Mouse (Mus musculus) CH12.LX (cell line): Measurements from ENCODE around the gene Smarcd1. TPM values are rescaled to one million over a fixed set of nuclear protein-coding genes. Genes with fewer than 3 reads are reported as not detected.

Experiments used
- DNase-seq: peaks from one replicate; pipeline ENCODE4 v3.0.0-alpha.2; 2013; ENCODE audit errors: extremely low read depth
- H3K27ac ChIP-seq: 2 replicates; pipeline ENCODE4 v1.5.1; 2012; ENCODE audit warnings: low read depth, mild to moderate bottlenecking, control low read depth, moderate library complexity; ENCODE audit not compliant: insufficient read depth
- H3K27me3 ChIP-seq: replicated peaks from 2 replicates; pipeline ENCODE3; 2012; ENCODE audit warnings: inconsistent platforms
- H3K36me3 ChIP-seq, 2 experiments: replicated peaks in 1 of 2; 2 replicates each; pipeline versions ENCODE3 to v1.6.1; 2012; ENCODE audit warnings: inconsistent platforms in 1 of 2, low read length in 1 of 2, mild to moderate bottlenecking in 1 of 2, mixed read lengths in 1 of 2, moderate library complexity in 1 of 2; ENCODE audit not compliant: control insufficient read depth in 1 of 2, insufficient read depth in 1 of 2
- H3K4me1 ChIP-seq, 2 experiments: 2 replicates each; pipeline ENCODE4 v1.6.1; 2012; ENCODE audit warnings: inconsistent platforms in 1 of 2, moderate library complexity in 1 of 2; ENCODE audit not compliant: insufficient read depth in 2 of 2, control insufficient read depth in 1 of 2
- H3K4me2 ChIP-seq: 2 replicates; pipeline ENCODE4 v1.6.1; 2012; ENCODE audit warnings: low read depth, mild to moderate bottlenecking, control low read depth; ENCODE audit not compliant: poor library complexity, insufficient read depth, severe bottlenecking
- H3K4me3 ChIP-seq, 3 experiments: fragments of 150-350 bp in 1 of 3; sonication (generic) in 1 of 3; replicated peaks in 1 of 3; 2 replicates each; pipeline versions ENCODE3 to v1.5.1; 2011 to 2012; ENCODE audit warnings: low read depth in 2 of 3, low read length in 2 of 3, mild to moderate bottlenecking in 2 of 3, moderate library complexity in 2 of 3, control low read depth in 1 of 3, improper control_type of control experiment in 1 of 3, inconsistent platforms in 1 of 3, mixed read lengths in 1 of 3; ENCODE audit not compliant: poor library complexity in 1 of 3
- H3K79me2 ChIP-seq: replicated peaks from 2 replicates; pipeline ENCODE4 v1.6.1; 2012; ENCODE audit warnings: mild to moderate bottlenecking, moderate library complexity; ENCODE audit not compliant: control insufficient read depth, poor library complexity, insufficient read depth, severe bottlenecking; ENCODE audit errors: extremely low read depth
- H3K9ac ChIP-seq: 2 replicates; pipeline ENCODE4 v1.6.1; 2012; ENCODE audit warnings: low read depth, mild to moderate bottlenecking, control low read depth, moderate library complexity; ENCODE audit not compliant: insufficient read depth
- H3K9me3 ChIP-seq: replicated peaks from 2 replicates; pipeline ENCODE3; 2012; ENCODE audit warnings: low read length, inconsistent platforms, mixed read lengths
- BHLHE40 ChIP-seq: IDR thresholded peaks from 2 replicates; pipeline ENCODE4 v1.6.1; 2011; ENCODE audit warnings: mild to moderate bottlenecking, low read depth, low read length, improper control_type of control experiment
- CHD1 ChIP-seq: IDR thresholded peaks from 2 replicates; pipeline ENCODE4 v1.6.1; 2012; ENCODE audit warnings: low read depth, low read length, improper control_type of control experiment, inconsistent platforms
- CHD2 ChIP-seq: IDR thresholded peaks from 2 replicates; pipeline ENCODE4 v1.6.1; 2011; ENCODE audit warnings: low read length, improper control_type of control experiment
- CTCF ChIP-seq, 2 experiments: IDR thresholded peaks in 1 of 2; conservative IDR thresholded peaks in 1 of 2; 2 replicates each; pipeline ENCODE4 v1.5.1; 2011 to 2012; ENCODE audit warnings: low read depth in 2 of 2, low read length in 2 of 2, improper control_type of control experiment in 1 of 2, inconsistent platforms in 1 of 2, mild to moderate bottlenecking in 1 of 2, moderate library complexity in 1 of 2
- E2F4 ChIP-seq: IDR thresholded peaks from 2 replicates; pipeline ENCODE4 v1.6.1; 2011; ENCODE audit warnings: low read depth, low read length, improper control_type of control experiment; ENCODE audit not compliant: insufficient replicate concordance
- ELF1 ChIP-seq: IDR thresholded peaks from 2 replicates; pipeline ENCODE4 v1.6.1; 2014; ENCODE audit warnings: low read depth, mild to moderate bottlenecking, inconsistent platforms, low read length, improper control_type of control experiment
- EP300 ChIP-seq: IDR thresholded peaks from 2 replicates; pipeline ENCODE4 v1.6.1; 2011; ENCODE audit warnings: low read length, improper control_type of control experiment
- ETS1 ChIP-seq: conservative IDR thresholded peaks from 2 replicates; pipeline ENCODE4 v1.6.1; 2012; ENCODE audit warnings: low read depth, mild to moderate bottlenecking, inconsistent platforms, low read length, improper control_type of control experiment, moderate library complexity
- GABPA ChIP-seq: IDR thresholded peaks from 2 replicates; pipeline ENCODE4 v1.6.1; 2012; ENCODE audit warnings: low read depth, low read length, improper control_type of control experiment, inconsistent platforms; ENCODE audit not compliant: insufficient replicate concordance
- JUND ChIP-seq: conservative IDR thresholded peaks from 2 replicates; pipeline ENCODE4 v1.6.1; 2011; ENCODE audit warnings: low read depth, low read length, improper control_type of control experiment
- KAT2A ChIP-seq: IDR thresholded peaks from 2 replicates; pipeline ENCODE4 v1.6.1; 2012; ENCODE audit warnings: low read length, improper control_type of control experiment, inconsistent platforms; ENCODE audit not compliant: insufficient replicate concordance
- MAX ChIP-seq: IDR thresholded peaks from 2 replicates; pipeline ENCODE4 v1.6.1; 2011; ENCODE audit warnings: low read length, improper control_type of control experiment
- MAZ ChIP-seq: IDR thresholded peaks from 2 replicates; pipeline ENCODE4 v1.6.1; 2012; ENCODE audit warnings: low read depth, mild to moderate bottlenecking, inconsistent platforms, low read length, improper control_type of control experiment, moderate library complexity
- NELFE ChIP-seq: IDR thresholded peaks from 2 replicates; pipeline ENCODE4 v1.6.1; 2011; ENCODE audit warnings: low read depth, low read length, improper control_type of control experiment
- PAX5 ChIP-seq: IDR thresholded peaks from 2 replicates; pipeline ENCODE4 v1.6.1; 2012; ENCODE audit warnings: low read length, inconsistent platforms, mixed read lengths
- POLR2AphosphoS2 ChIP-seq: IDR thresholded peaks from 2 replicates; pipeline ENCODE4 v1.6.1; 2011; ENCODE audit warnings: low read depth, low read length, improper control_type of control experiment
- RAD21 ChIP-seq: IDR thresholded peaks from 2 replicates; pipeline ENCODE4 v1.6.1; 2011; ENCODE audit warnings: low read depth, mild to moderate bottlenecking, low read length, improper control_type of control experiment, moderate library complexity
- RCOR1 ChIP-seq: conservative IDR thresholded peaks from 2 replicates; pipeline ENCODE4 v1.6.1; 2012; ENCODE audit warnings: low read depth, mild to moderate bottlenecking, inconsistent platforms, low read length, improper control_type of control experiment
- SIN3A ChIP-seq: IDR thresholded peaks from 2 replicates; pipeline ENCODE4 v1.6.1; 2012; ENCODE audit warnings: low read length, improper control_type of control experiment, inconsistent platforms
- SMC3 ChIP-seq: IDR thresholded peaks from 2 replicates; pipeline ENCODE4 v1.6.1; 2011; ENCODE audit warnings: low read depth, low read length, improper control_type of control experiment
- USF2 ChIP-seq: conservative IDR thresholded peaks from 2 replicates; pipeline ENCODE4 v1.6.1; 2011; ENCODE audit warnings: low read depth, low read length, improper control_type of control experiment
- ZC3H11A ChIP-seq: IDR thresholded peaks from 2 replicates; pipeline ENCODE4 v1.6.1; 2012; ENCODE audit warnings: low read depth, mild to moderate bottlenecking, inconsistent platforms, low read length, improper control_type of control experiment
- ZKSCAN1 ChIP-seq: IDR thresholded peaks from 2 replicates; pipeline ENCODE4 v1.6.1; 2012; ENCODE audit warnings: low read depth, inconsistent platforms, low read length, improper control_type of control experiment, borderline replicate concordance
- dilution Hi-C: fragments of 300-500 bp; cut with MboI; formaldehyde crosslinking; loops from 2 replicates; pipeline ENCODE4 v1.14.3; 2020; ENCODE audit warnings: low sequenced_read_pairs; ENCODE audit not compliant: extremely low pct_unique_long_range_greater_than_20kb, extremely low pct_ligation_motif_present
- in situ Hi-C: fragments of 300-500 bp; cut with MboI; formaldehyde crosslinking; loops from 3 replicates; pipeline ENCODE4 v1.14.3; 2019; ENCODE audit warnings: low sequenced_read_pairs, low pct_ligation_motif_present, low pct_unique_long_range_greater_than_20kb, mixed read lengths
- polyA plus RNA-seq: library from polyadenylated mRNA; unstranded; fragments of >175 nt; gene quantifications from 2 replicates; pipeline ENCODE4 v1.2.1, GENCODE M21; 2012; ENCODE audit warnings: low read depth; ENCODE audit not compliant: insufficient read length
- total RNA-seq, 2 experiments: library from RNA; depleted of rRNA; stranded (reverse); fragments of 300-350 nt in 1 of 2; fragments of >200 nt in 1 of 2; gene quantifications; 2 replicates each; pipeline ENCODE4 v1.2.3; 2012 to 2014

Smarcd1 gene
- total and polyA plus RNA-seq, 3 experiments: 12.5 to 69.9 (median 17.9) TPM

DNA sequence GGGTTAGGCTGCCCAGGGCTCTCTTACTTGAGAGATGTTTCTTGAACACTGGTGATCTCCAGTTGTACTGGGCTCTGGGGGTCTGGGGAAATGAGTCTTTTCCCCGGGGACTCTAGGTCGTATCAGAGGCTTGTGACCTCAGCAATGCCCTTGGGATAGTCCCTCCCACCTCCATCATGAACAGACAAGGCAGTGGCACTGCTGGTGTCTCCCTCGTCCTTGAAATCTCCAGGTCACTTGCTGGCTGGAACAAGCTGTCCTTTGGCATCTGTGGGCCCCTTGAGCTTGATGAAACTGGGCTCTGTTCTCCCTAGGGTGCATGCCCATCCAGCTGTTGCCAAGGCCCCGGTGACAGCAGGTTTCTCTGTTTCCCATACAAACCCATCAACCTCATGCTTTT lies 12.3 kb downstream of the Smarcd1 start:
- dilution Hi-C loops: no loop called here
- H3K4me3 ChIP-seq: no peak overlapping the region
- TF ChIP-seq BHLHE40: no peak
- TF ChIP-seq ZC3H11A: no peak
- TF ChIP-seq GABPA: no peak
- TF ChIP-seq SIN3A: no peak
- no peak for TF ChIP-seq ZKSCAN1
- no peak for TF ChIP-seq E2F4
- TF ChIP-seq POLR2AphosphoS2: no peak
- no peak for TF ChIP-seq EP300
- TF ChIP-seq ETS1: no peak
- TF ChIP-seq NELFE: no peak
- no peak for TF ChIP-seq ELF1
- TF ChIP-seq JUND: no peak
- no peak for TF ChIP-seq PAX5
- no peak for TF ChIP-seq MAX
- no peak for TF ChIP-seq RCOR1
- TF ChIP-seq KAT2A: no peak
- no peak for TF ChIP-seq CHD2
- TF ChIP-seq MAZ: no peak
- TF ChIP-seq, all 38 proteins: peak for 0
- Histone ChIP-seq H3K36me3 (peaks cover 41 to 93% of the 10 kb centered on the region in 2 experiments), H3K27me3 (no peaks in the 10 kb centered on the region), H3K27ac (no peak overlapping the region), H3K4me1 (peaks cover 0 to 13% of the 10 kb centered on the region in 2 experiments; a peak in 2 of 4 replicates), H3K9me3 (no peaks in the 10 kb centered on the region), H3K4me2 (no peak overlapping the region), H3K79me2 (no peaks in the 10 kb centered on the region), H3K9ac (no peak overlapping the region)
- DNase-seq: peak; percentile 24
- in situ Hi-C loops: no loop called here

GRCm38 (mm10) chr15:99714858-99715257 lies 12.9 kb downstream of the Smarcd1 start:
- no peak overlapping the region for H3K4me2 ChIP-seq
- H3K4me1 ChIP-seq: peaks cover 0 to 13% of the 10 kb centered on the region in 2 experiments; a peak in 2 of 4 replicates
- TF ChIP-seq CTCF (conservative IDR thresholded peaks at IDR 0.05 in 1 of 2, IDR thresholded peaks at IDR 0.05 in 1 of 2; ENCODE audit: low read depth in 2 of 2, low read length in 2 of 2) (peak; percentile 93 to 99), SMC3 (peak; percentile 94), RAD21 (peak; percentile 63), USF2 (no peak), ZC3H11A (peak; percentile 31; the same call in 1 of the 2 replicates), CHD1 (no peak)
- no peaks in the 10 kb centered on the region for H3K9me3 ChIP-seq
- peak; percentile 73 for DNase-seq
- H3K9ac ChIP-seq: no peak overlapping the region
- no peaks in the 10 kb centered on the region for H3K27me3 ChIP-seq
- dilution Hi-C loops: no loop called here
- H3K4me3 ChIP-seq: no peak overlapping the region
- no peaks in the 10 kb centered on the region for H3K79me2 ChIP-seq
- in situ Hi-C loops: no loop called here
- peaks cover 35 to 88% of the 10 kb centered on the region in 2 experiments for H3K36me3 ChIP-seq
- no peak overlapping the region for H3K27ac ChIP-seq
